Mouse (Mus musculus): ENCODE results near the gene Gm13697.

The Gm13697 gene

GRCm38 (mm10) chr2:84035997-84036396, 51.5 kb downstream of the Gm13697 start:
- DNase-seq = no peak

All from spleen, adult 18-20 months (tissue).